Mouse (Mus musculus) stomach, embryonic 16.5 days (tissue): ENCODE results near the gene Cers6. TPM values are rescaled to one million over a fixed set of nuclear protein-coding genes. Genes with fewer than 3 reads are reported as not detected.

Experiments used
- ATAC-seq: fragments of 200-750 bp; cut with Nextera tagmentation; 2 replicates; pipeline ENCODE4 v1.8.0; 2017; ENCODE audit warnings: moderate number of reproducible peaks, moderate TSS enrichment; ENCODE audit not compliant: insufficient read depth, low FRiP score
- H3K27ac ChIP-seq: fragments of 300-500 bp; sonication (generic); 2 replicates; pipeline ENCODE4 v1.5.1; 2014; ENCODE audit warnings: low read length
- H3K27me3 ChIP-seq: fragments of 300-500 bp; sonication (generic); 2 replicates; pipeline ENCODE4 v1.6.1; 2014; ENCODE audit warnings: low read length, control low read depth, mixed read lengths; ENCODE audit not compliant: control insufficient read depth, insufficient read depth
- H3K36me3 ChIP-seq: fragments of 300-500 bp; sonication (generic); 2 replicates; pipeline ENCODE4 v1.6.1; 2014; ENCODE audit warnings: low read length; ENCODE audit not compliant: control insufficient read depth, insufficient read depth
- H3K4me1 ChIP-seq: fragments of 300-500 bp; sonication (generic); 2 replicates; pipeline ENCODE4 v1.6.1; 2014; ENCODE audit warnings: low read length, control low read depth, mixed read lengths; ENCODE audit not compliant: control insufficient read depth, insufficient read depth
- H3K4me2 ChIP-seq: fragments of 300-500 bp; sonication (generic); 2 replicates; pipeline ENCODE4 v1.6.1; 2014; ENCODE audit warnings: low read depth, low read length, mixed read lengths
- H3K4me3 ChIP-seq: fragments of 300-500 bp; sonication (generic); replicated peaks from 2 replicates; pipeline ENCODE4 v1.5.1; 2014; ENCODE audit warnings: mild to moderate bottlenecking, low read length
- H3K9ac ChIP-seq: fragments of 300-500 bp; sonication (generic); 2 replicates; pipeline ENCODE4 v1.6.1; 2014; ENCODE audit warnings: low read length
- H3K9me3 ChIP-seq: fragments of 300-500 bp; sonication (generic); replicated peaks from 2 replicates; pipeline ENCODE4 v1.6.1; 2016; ENCODE audit warnings: low read length, control low read depth; ENCODE audit not compliant: control insufficient read depth
- WGBS: fragments of 180-500 bp; shearing (Covaris S2); extraction: QIAGEN DNeasy Blood & Tissue Kit; methylation state at CpG from one replicate; pipeline ENCODE4 v1.1.7; 2014; 5-methylcytosine and 5-hydroxymethylcytosine counted together
- polyA plus RNA-seq: library from polyadenylated mRNA; unstranded; fragments of >200 nt; fragmentation: Nextera tagmentation; extraction: Ambion mirVana; gene quantifications from 2 replicates; pipeline ENCODE4 v1.2.1, GENCODE M21; 2015

Cers6 gene
- polyA plus RNA-seq, 1 experiment from 2014 or later = 26.0 TPM

- WGBS = 69% methylated on average over 5 of the region's 5 CpGs
- peaks cover 23% of the 10 kb centered on the region for H3K4me1 ChIP-seq
Observed at GRCm38 (mm10) chr2:68889661-68890170, 28.5 kb downstream of the Cers6 start.

GRCm38 (mm10) chr2:68892476-68892875 lies 31.2 kb downstream of the Cers6 start:
- H3K4me2 ChIP-seq = no peak overlapping the region
- WGBS = 93% methylated on average over 4 of the region's 4 CpGs
- no peaks in the 10 kb centered on the region for H3K9me3 ChIP-seq
- peaks cover 11% of the 10 kb centered on the region; the same call in 1 of the 2 replicates for H3K4me1 ChIP-seq
- H3K27ac ChIP-seq = no peak overlapping the region
- no peak overlapping the region for H3K9ac ChIP-seq
- H3K4me3 ChIP-seq = no peak overlapping the region
- no peaks in the 10 kb centered on the region for H3K27me3 ChIP-seq
- ATAC-seq = no peak
- H3K36me3 ChIP-seq = no peaks in the 10 kb centered on the region

More at GRCm38 (mm10) chr2:68889661-68890170, 28.5 kb downstream of the Cers6 start:
- no peaks in the 10 kb centered on the region for H3K36me3 ChIP-seq
- no peaks in the 10 kb centered on the region for H3K27me3 ChIP-seq
- no peak for ATAC-seq
- no peak overlapping the region for H3K9ac ChIP-seq
- no peaks in the 10 kb centered on the region for H3K9me3 ChIP-seq
- H3K4me2 ChIP-seq = no peak overlapping the region
- no peak overlapping the region for H3K4me3 ChIP-seq
- H3K27ac ChIP-seq = no peak overlapping the region

GRCm38 (mm10) chr2:68895044-68895764 lies 34.0 kb downstream of the Cers6 start:
- H3K4me1 ChIP-seq = peaks cover 2% of the 10 kb centered on the region; the same call in 1 of the 2 replicates
- no peak overlapping the region for H3K4me3 ChIP-seq
- WGBS = 77% methylated on average over 10 of the region's 10 CpGs
- H3K9me3 ChIP-seq = no peaks in the 10 kb centered on the region
- H3K36me3 ChIP-seq = no peaks in the 10 kb centered on the region
- H3K27ac ChIP-seq = no peak overlapping the region
- no peak for ATAC-seq
- no peaks in the 10 kb centered on the region for H3K27me3 ChIP-seq
- H3K4me2 ChIP-seq = no peak overlapping the region
- no peak overlapping the region for H3K9ac ChIP-seq

GRCm38 (mm10) chr2:68896196-68896595 lies 35.0 kb downstream of the Cers6 start:
- 69% methylated on average over 4 of the region's 4 CpGs for WGBS
- Histone ChIP-seq H3K9me3 (no peaks in the 10 kb centered on the region), H3K4me3 (no peak overlapping the region), H3K27me3 (no peaks in the 10 kb centered on the region), H3K36me3 (no peaks in the 10 kb centered on the region), H3K9ac (no peak overlapping the region), H3K4me1 (peaks cover 3% of the 10 kb centered on the region; the same call in 1 of the 2 replicates), H3K27ac (no peak overlapping the region), H3K4me2 (no peak overlapping the region)
- ATAC-seq = no peak

- 55% methylated on average over 7 of the region's 7 CpGs for WGBS
- Histone ChIP-seq H3K4me1 (peaks cover 3% of the 10 kb centered on the region; the same call in 1 of the 2 replicates), H3K27ac (peak overlapping the region; percentile 60), H3K4me2 (no peak overlapping the region), H3K9ac (no peak overlapping the region), H3K27me3 (no peaks in the 10 kb centered on the region), H3K36me3 (no peaks in the 10 kb centered on the region), H3K9me3 (no peaks in the 10 kb centered on the region), H3K4me3 (no peak overlapping the region)
- peak; percentile 62 for ATAC-seq
Observed at GRCm38 (mm10) chr2:68899770-68900521, 38.7 kb downstream of the Cers6 start.

- Histone ChIP-seq H3K4me1 (peaks cover 3% of the 10 kb centered on the region; the same call in 1 of the 2 replicates), H3K4me2 (no peak overlapping the region), H3K27me3 (no peaks in the 10 kb centered on the region), H3K9ac (no peak overlapping the region), H3K36me3 (no peaks in the 10 kb centered on the region), H3K9me3 (no peaks in the 10 kb centered on the region), H3K4me3 (no peak overlapping the region), H3K27ac (peak overlapping the region; percentile 60)
- peak; percentile 56 for ATAC-seq
- WGBS = 51% methylated on average over 9 of the region's 9 CpGs
Observed at GRCm38 (mm10) chr2:68900640-68901378, 39.6 kb downstream of the Cers6 start.

GRCm38 (mm10) chr2:68901708-68902107 lies 40.5 kb downstream of the Cers6 start:
- WGBS = 68% methylated on average over 2 of the region's 2 CpGs
- Histone ChIP-seq H3K4me1 (peaks cover 3% of the 10 kb centered on the region; the same call in 1 of the 2 replicates), H3K9me3 (no peaks in the 10 kb centered on the region), H3K4me2 (no peak overlapping the region), H3K4me3 (no peak overlapping the region), H3K27ac (no peak overlapping the region), H3K9ac (no peak overlapping the region), H3K36me3 (no peaks in the 10 kb centered on the region), H3K27me3 (no peaks in the 10 kb centered on the region)
- no peak for ATAC-seq

- no peaks in the 10 kb centered on the region for H3K36me3 ChIP-seq
- H3K4me2 ChIP-seq = no peak overlapping the region
- ATAC-seq = no peak
- H3K27ac ChIP-seq = no peak overlapping the region
- WGBS = 75% methylated on average over 6 of the region's 6 CpGs
- H3K9me3 ChIP-seq = no peaks in the 10 kb centered on the region
- peaks cover 3% of the 10 kb centered on the region; the same call in 1 of the 2 replicates for H3K4me1 ChIP-seq
- no peaks in the 10 kb centered on the region for H3K27me3 ChIP-seq
- no peak overlapping the region for H3K4me3 ChIP-seq
- no peak overlapping the region for H3K9ac ChIP-seq
Observed at GRCm38 (mm10) chr2:68902546-68902945, 41.3 kb downstream of the Cers6 start.
